Mouse (Mus musculus): ENCODE data around the gene Gm10447.

GRCm38 (mm10) chr11:53483159-53483891 is 26.4 kb upstream of the Gm10447 start:
- no peak for TF ChIP-seq CTCF (IDR thresholded peaks at IDR 0.05; ENCODE audit: low read depth, low read length)
- TF ChIP-seq GATA1 (IDR thresholded peaks at IDR 0.05; ENCODE audit: borderline replicate concordance, low read length): no peak
- no peak for TF ChIP-seq POLR2AphosphoS5 (IDR thresholded peaks at IDR 0.05; ENCODE audit: insufficient replicate concordance, low read depth, low read length)

All from G1E (cell line).